Mouse (Mus musculus): ENCODE data around the gene Cherp.
A peak's percentile ranks its signal among the peaks of the same experiment; 100 is the strongest.

Gene Cherp

GRCm38 (mm10) chr8:72474826-72475546 lies at the start of gene Cherp:
Gene Cherp (minus strand): TSS chr8:72475226.
- DNase-seq, result peak; percentile 98

- DNase-seq, result no peak
Observed at GRCm38 (mm10) chr8:72521888-72522287, 46.9 kb upstream of the Cherp start.

GRCm38 (mm10) chr8:72517421-72517988 lies 42.5 kb upstream of the Cherp start:
- no peak for DNase-seq

GRCm38 (mm10) chr8:72513158-72513557 lies 38.1 kb upstream of the Cherp start:
- DNase-seq, result no peak

- no peak for DNase-seq
Observed at GRCm38 (mm10) chr8:72512648-72513047, 37.6 kb upstream of the Cherp start.

- DNase-seq, result no peak
Observed at GRCm38 (mm10) chr8:72507505-72507904, 32.5 kb upstream of the Cherp start.

GRCm38 (mm10) chr8:72504637-72505314 lies 29.8 kb upstream of the Cherp start:
- no peak for DNase-seq

GRCm38 (mm10) chr8:72504137-72504536 lies 29.1 kb upstream of the Cherp start:
- DNase-seq, result no peak

GRCm38 (mm10) chr8:72500521-72500931 lies 25.5 kb upstream of the Cherp start:
- DNase-seq, result no peak

- no peak for DNase-seq
Observed at GRCm38 (mm10) chr8:72499521-72500284, 24.7 kb upstream of the Cherp start.

GRCm38 (mm10) chr8:72498527-72498926 lies 23.5 kb upstream of the Cherp start:
- no peak for DNase-seq

- no peak for DNase-seq
Observed at GRCm38 (mm10) chr8:72497911-72498310, 22.9 kb upstream of the Cherp start.

- no peak for DNase-seq
Observed at GRCm38 (mm10) chr8:72496217-72496616, 21.2 kb upstream of the Cherp start.

- no peak for DNase-seq
Observed at GRCm38 (mm10) chr8:72495411-72496111, 20.5 kb upstream of the Cherp start.

GRCm38 (mm10) chr8:72493381-72493780 lies 18.4 kb upstream of the Cherp start:
- no peak for DNase-seq

- DNase-seq, result peak; percentile 100
Observed at GRCm38 (mm10) chr8:72492622-72493081, 17.6 kb upstream of the Cherp start.

GRCm38 (mm10) chr8:72491680-72492621 lies 16.9 kb upstream of the Cherp start, which contains the start of gene Slc35e1:
Gene Slc35e1 (minus strand): TSS chr8:72492614.
- peak; percentile 27 for DNase-seq

GRCm38 (mm10) chr8:72491017-72491416 lies 16.0 kb upstream of the Cherp start:
- peak; percentile 24 for DNase-seq

GRCm38 (mm10) chr8:72487014-72487413 lies 12.0 kb upstream of the Cherp start:
- no peak for DNase-seq

- DNase-seq, result peak; percentile 44
Observed at GRCm38 (mm10) chr8:72485456-72486199, 10.6 kb upstream of the Cherp start.
